Mouse (Mus musculus) heart, adult 2 months (tissue): ENCODE measurements around the gene Nrn1. TPM values are rescaled to one million over a fixed set of nuclear protein-coding genes. Genes with fewer than 3 reads are reported as not detected.

ENCODE experiments used
- DNase-seq, 2 experiments: peaks; one replicate each; pipeline ENCODE4 v3.0.0; 2021
- H3K27ac ChIP-seq: fragments of 200-600 bp; 2 replicates; pipeline ENCODE4 v1.8.1; 2022
- H3K27me3 ChIP-seq: fragments of 200-500 bp; 2 replicates; pipeline ENCODE4 v1.6.1; 2012; ENCODE audit warnings: mild to moderate bottlenecking, low read length, inconsistent platforms, mixed read lengths; ENCODE audit not compliant: control insufficient read depth, insufficient read depth
- H3K36me3 ChIP-seq: fragments of 200-500 bp; 2 replicates; pipeline ENCODE4 v1.6.1; 2012; ENCODE audit warnings: low read length, inconsistent platforms; ENCODE audit not compliant: control insufficient read depth, insufficient read depth
- H3K4me1 ChIP-seq: fragments of 200-500 bp; 2 replicates; pipeline ENCODE4 v1.6.1; 2011; ENCODE audit warnings: low read length; ENCODE audit not compliant: control insufficient read depth, insufficient read depth
- H3K4me3 ChIP-seq: fragments of 200-600 bp; 2 replicates; pipeline ENCODE4 v1.8.1; 2022
- H3K79me2 ChIP-seq: fragments of 200-500 bp; replicated peaks from 2 replicates; pipeline ENCODE4 v1.6.1; 2012; ENCODE audit warnings: mild to moderate bottlenecking, inconsistent platforms, low read length, moderate library complexity, mixed read lengths; ENCODE audit not compliant: control insufficient read depth, insufficient read depth
- H3K9ac ChIP-seq: fragments of 200-500 bp; 2 replicates; pipeline ENCODE4 v1.6.1; 2012; ENCODE audit warnings: low read depth, mild to moderate bottlenecking, control low read depth, inconsistent platforms, low read length, mixed read lengths
- CTCF ChIP-seq: fragments of 200-600 bp; IDR thresholded peaks from 2 replicates; pipeline ENCODE4 v1.8.1; 2022; ENCODE audit warnings: antibody characterized with exemption, mild to moderate bottlenecking, moderate library complexity
- EP300 ChIP-seq: fragments of 200-500 bp; IDR thresholded peaks from 2 replicates; pipeline ENCODE4 v1.6.1; 2011; ENCODE audit warnings: low read depth, low read length, control low read depth; ENCODE audit not compliant: insufficient read depth
- POLR2A ChIP-seq: fragments of 200-500 bp; IDR thresholded peaks from 2 replicates; pipeline ENCODE4 v1.6.1; 2011; ENCODE audit warnings: mild to moderate bottlenecking, low read depth, low read length, control low read depth; ENCODE audit not compliant: insufficient read depth
- WGBS: fragments of 180-500 bp; shearing (Covaris S2); methylation state at CpG from one replicate; pipeline ENCODE4 v1.1.7; 2018; 5-methylcytosine and 5-hydroxymethylcytosine counted together
- intact Hi-C: fragments of 180-260 bp; cut with DNase I; formaldehyde crosslinking; loops from one replicate; pipeline ENCODE4 v1.15.1; 2025
- polyA plus RNA-seq: library from polyadenylated mRNA; depleted of rRNA; stranded (reverse); fragments of >200 nt; gene quantifications from 2 replicates; pipeline ENCODE4 v1.2.3, GENCODE M21; 2012
- total RNA-seq, 2 experiments: library from RNA; stranded (reverse); gene quantifications; 2 replicates each; pipeline ENCODE4 v1.2.3; 2021

Nrn1 gene
- total and polyA plus RNA-seq, 3 experiments, result 3.5 to 6.0 (median 3.5) TPM

GRCm38 (mm10) chr13:36722309-36722708 lies 12.6 kb downstream of the Nrn1 start:
- intact Hi-C loops, result no loop called here
- Histone ChIP-seq H3K9ac (no peak overlapping the region), H3K27ac (no peak overlapping the region), H3K79me2 (no peaks in the 10 kb centered on the region), H3K36me3 (no peaks in the 10 kb centered on the region), H3K4me1 (no peaks in the 10 kb centered on the region; the same call in none of the 2 replicates), H3K4me3 (no peak overlapping the region), H3K27me3 (peaks cover 22% of the 10 kb centered on the region)
- no peak for TF ChIP-seq POLR2A
- no peak for TF ChIP-seq CTCF
- TF ChIP-seq EP300, result no peak
- no peak for DNase-seq

- no peak for TF ChIP-seq EP300
- no peak for TF ChIP-seq POLR2A
- intact Hi-C loops, result no loop called here
- WGBS, result 91% methylated on average over 5 of the region's 5 CpGs
- DNase-seq, result no peak
- H3K4me3 ChIP-seq, result no peak overlapping the region
- no peaks in the 10 kb centered on the region for H3K79me2 ChIP-seq
- H3K4me1 ChIP-seq, result peaks cover 2% of the 10 kb centered on the region; the same call in 1 of the 2 replicates
- H3K9ac ChIP-seq, result no peak overlapping the region
- peaks cover 14% of the 10 kb centered on the region for H3K27me3 ChIP-seq
- no peak overlapping the region for H3K27ac ChIP-seq
- no peaks in the 10 kb centered on the region for H3K36me3 ChIP-seq
Observed at GRCm38 (mm10) chr13:36720297-36721017, 14.5 kb downstream of the Nrn1 start.

- no peak for TF ChIP-seq POLR2A
- TF ChIP-seq CTCF, result no peak
- TF ChIP-seq EP300, result no peak
- Histone ChIP-seq H3K4me3 (no peak overlapping the region), H3K27me3 (peaks cover 4% of the 10 kb centered on the region; the same call in 1 of the 2 replicates), H3K27ac (no peak overlapping the region), H3K4me1 (peaks cover 2% of the 10 kb centered on the region; the same call in 1 of the 2 replicates), H3K36me3 (no peaks in the 10 kb centered on the region), H3K79me2 (no peaks in the 10 kb centered on the region), H3K9ac (no peak overlapping the region)
- 16% methylated on average over 3 of the region's 3 CpGs for WGBS
- intact Hi-C loops, result no loop called here
- DNase-seq, result peak; percentile 40 to 59
Observed at GRCm38 (mm10) chr13:36717376-36717775, 17.6 kb downstream of the Nrn1 start.

- Histone ChIP-seq H3K9ac (no peak overlapping the region), H3K36me3 (no peaks in the 10 kb centered on the region), H3K4me1 (peaks cover 2% of the 10 kb centered on the region; the same call in 1 of the 2 replicates), H3K27ac (no peak overlapping the region), H3K79me2 (no peaks in the 10 kb centered on the region), H3K27me3 (no peaks in the 10 kb centered on the region), H3K4me3 (no peak overlapping the region)
- WGBS, result 60% methylated on average over 2 of the region's 2 CpGs
- intact Hi-C loops, result no loop called here
- TF ChIP-seq CTCF (no peak), POLR2A (no peak), EP300 (no peak)
- DNase-seq, result no peak
Observed at GRCm38 (mm10) chr13:36716708-36717107, 18.2 kb downstream of the Nrn1 start.

- DNase-seq, result no peak
- Histone ChIP-seq H3K27me3 (no peaks in the 10 kb centered on the region), H3K4me1 (peaks cover 2% of the 10 kb centered on the region; the same call in 1 of the 2 replicates), H3K27ac (no peak overlapping the region), H3K79me2 (no peaks in the 10 kb centered on the region), H3K36me3 (no peaks in the 10 kb centered on the region), H3K9ac (no peak overlapping the region), H3K4me3 (no peak overlapping the region)
- no peak for TF ChIP-seq CTCF
- TF ChIP-seq POLR2A, result no peak
- no peak for TF ChIP-seq EP300
- WGBS, result 71% methylated on average over 2 of the region's 2 CpGs
- intact Hi-C loops, result no loop called here
Observed at GRCm38 (mm10) chr13:36714101-36714500, 20.8 kb downstream of the Nrn1 start.

GRCm38 (mm10) chr13:36707088-36707690 lies 27.7 kb downstream of the Nrn1 start:
- H3K27ac ChIP-seq, result no peak overlapping the region

More at GRCm38 (mm10) chr13:36707088-36707690, 27.7 kb downstream of the Nrn1 start:
- Histone ChIP-seq H3K4me1 (no peaks in the 10 kb centered on the region), H3K27me3 (no peaks in the 10 kb centered on the region), H3K36me3 (no peaks in the 10 kb centered on the region), H3K9ac (no peak overlapping the region), H3K79me2 (no peaks in the 10 kb centered on the region), H3K4me3 (no peak overlapping the region)
- intact Hi-C loops, result no loop called here
- WGBS, result 62% methylated on average over 3 of the region's 3 CpGs
- no peak for DNase-seq
- TF ChIP-seq CTCF, result no peak
- no peak for TF ChIP-seq EP300
- TF ChIP-seq POLR2A, result no peak
